Mouse (Mus musculus) hindlimb bud, embryonic 11.5 days (tissue): ENCODE results near the gene Radil.

Source experiments
- DNase-seq: peaks from one replicate; pipeline ENCODE4 v3.0.0-alpha.2; 2012; ENCODE audit warnings: low read depth, low spot score; ENCODE audit errors: extremely low spot score

Radil gene

DNA sequence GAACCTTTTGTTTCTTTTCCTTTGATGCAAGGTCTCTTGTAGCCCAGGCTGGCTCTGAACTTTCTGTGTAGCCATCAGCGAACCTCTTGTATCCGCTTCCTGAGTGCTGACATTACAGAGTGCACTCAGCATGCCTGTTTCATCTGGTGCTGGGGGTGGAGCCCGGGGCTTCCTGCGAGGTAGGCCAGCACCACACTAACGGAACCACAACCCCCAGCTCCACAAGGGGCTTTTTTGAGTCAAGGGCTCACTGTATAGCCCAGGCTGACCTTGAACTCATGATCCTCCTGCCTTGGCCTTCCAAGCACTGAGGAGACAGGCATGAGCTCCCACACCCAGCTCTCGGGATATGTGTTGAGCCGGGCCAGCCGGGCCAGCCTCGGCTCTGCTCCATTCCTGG lies 100.1 kb downstream of the Radil start:
- DNase-seq: no peak

DNA sequence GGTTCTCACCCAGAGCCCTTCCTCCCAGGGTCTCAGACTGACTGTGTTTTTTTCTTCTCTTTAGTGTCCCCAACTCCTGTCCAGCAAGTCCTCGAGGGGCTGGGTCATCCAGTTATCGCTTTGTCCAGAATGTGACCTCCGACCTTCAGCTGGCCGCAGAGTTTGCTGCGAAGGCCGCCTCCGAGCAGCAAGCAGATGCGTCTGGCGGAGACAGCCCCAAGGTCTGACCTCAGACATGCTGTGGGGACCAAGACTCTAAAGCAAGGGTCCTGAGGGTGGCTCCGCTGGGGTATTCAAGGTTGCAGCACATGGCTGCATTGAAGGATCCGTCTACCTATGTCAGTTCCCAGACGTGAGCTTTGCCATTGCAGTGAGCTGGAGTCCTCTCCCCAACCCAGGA lies 102.3 kb downstream of the Radil start:
- no peak for DNase-seq

DNA sequence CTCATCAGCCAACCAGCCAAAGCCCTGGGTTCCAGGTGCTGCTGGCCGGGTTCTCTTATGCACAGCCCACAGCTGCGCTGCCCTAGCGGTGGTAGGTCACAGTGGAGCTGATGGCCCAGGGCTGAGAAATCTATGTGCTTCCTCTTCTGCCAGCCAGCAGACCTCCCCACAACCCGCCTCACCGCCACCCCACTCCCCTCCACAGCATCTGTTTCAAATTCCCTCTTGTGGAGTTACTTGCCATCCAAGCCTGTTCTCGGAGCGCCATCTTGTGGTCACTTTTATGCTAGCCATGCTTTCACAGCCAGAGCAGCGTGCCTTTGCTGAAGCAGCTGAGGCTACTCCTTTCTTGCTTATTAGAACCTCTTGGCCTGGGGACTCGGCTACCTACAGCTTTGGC lies 102.8 kb downstream of the Radil start:
- peak; percentile 95 for DNase-seq

DNA sequence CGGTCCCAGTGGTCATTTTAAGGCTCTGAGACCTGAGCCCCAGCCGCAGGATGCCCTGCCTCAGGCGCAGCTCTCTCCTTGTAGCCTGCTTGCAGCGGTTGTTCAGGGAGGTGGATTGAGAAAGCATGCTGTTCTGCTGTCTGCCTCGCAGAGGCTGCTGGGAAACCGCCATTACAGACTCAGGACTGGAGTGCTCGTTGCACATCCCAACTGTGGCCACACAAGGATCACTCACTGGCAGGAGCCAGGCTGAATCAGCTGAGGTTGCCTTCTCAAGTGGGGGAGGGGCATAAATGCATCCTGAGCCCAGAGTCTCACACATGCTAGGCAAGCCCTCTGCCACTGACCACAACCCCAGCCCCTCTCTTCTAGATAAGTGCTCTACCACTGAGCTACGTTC lies 105.2 kb downstream of the Radil start:
- no peak for DNase-seq

DNA sequence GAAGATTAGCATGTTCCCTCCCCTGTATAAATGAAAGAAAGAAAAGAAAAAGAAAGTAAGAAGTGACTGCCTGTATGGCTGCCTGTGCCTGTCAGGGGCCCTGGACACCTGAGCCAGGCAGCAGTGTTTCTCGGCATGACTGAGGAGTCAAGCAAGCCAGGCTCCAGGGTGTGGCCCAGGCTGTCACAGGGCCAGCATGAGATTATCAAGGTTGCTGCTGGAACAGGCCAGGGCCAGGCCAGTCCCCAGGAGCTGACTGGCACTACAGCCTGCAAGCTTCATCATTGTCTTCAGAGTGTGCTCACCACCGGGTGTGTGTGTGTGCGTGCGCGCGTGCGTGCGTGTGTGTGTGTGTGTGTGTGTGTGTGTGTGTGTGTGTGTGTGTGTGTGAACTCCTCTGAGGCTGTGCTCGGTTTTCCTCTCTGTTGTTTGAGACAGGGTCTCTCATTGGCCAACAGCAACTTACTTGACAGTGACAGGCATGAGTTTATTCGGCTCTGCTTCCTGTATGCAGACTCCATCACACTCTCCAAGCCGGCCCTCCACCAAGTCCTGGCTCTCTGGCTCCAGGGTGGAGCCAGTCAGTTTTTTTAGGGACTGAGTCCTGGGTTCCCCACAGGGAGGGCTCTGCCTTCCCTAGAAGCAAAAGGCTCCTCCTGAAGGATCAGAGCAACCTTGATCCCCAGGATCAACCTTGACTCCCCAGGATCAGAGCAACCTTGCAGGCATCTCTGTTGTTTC lies 105.9 kb downstream of the Radil start:
- no peak for DNase-seq

DNA sequence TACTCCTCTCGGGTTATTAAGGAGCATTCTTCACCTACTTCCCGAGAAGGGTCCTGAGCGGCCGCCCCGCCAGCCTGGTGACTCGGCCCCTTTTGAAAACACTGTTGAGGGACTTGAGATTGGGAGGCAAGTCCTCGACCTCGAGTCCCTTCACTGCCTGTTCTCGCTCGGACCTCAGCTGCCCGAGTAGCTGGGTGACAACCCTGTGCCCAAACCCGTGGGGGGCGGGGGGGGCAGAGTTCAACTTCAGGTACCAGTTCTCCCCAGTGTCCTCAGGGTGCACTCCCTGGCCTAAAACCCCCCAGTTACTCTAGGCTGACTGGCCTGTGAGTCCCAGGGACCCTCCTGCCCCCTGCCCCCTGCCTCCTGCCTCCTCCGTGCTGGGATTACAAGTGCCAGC lies 106.9 kb downstream of the Radil start:
- no peak for DNase-seq

DNA sequence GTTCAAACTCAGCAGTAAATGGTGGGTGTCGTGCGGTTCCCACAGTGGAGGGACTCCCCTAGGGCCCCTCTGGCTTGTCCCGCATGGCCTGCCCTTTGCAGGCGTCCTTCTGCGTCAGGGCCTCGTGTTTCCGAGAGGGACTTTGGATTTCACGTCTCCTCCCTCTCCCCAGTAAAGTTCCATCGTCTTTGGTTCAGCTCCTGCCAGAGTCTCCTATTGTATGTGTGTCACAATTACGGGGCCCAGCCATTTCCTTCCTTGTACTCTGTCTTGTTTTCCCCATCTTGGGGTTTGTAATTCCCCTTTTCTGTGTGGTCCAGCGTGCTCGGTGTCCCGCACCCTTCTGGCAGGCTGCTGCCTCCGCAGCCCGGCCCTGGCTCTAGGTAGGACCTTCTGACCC lies 107.4 kb downstream of the Radil start:
- DNase-seq: no peak

DNA sequence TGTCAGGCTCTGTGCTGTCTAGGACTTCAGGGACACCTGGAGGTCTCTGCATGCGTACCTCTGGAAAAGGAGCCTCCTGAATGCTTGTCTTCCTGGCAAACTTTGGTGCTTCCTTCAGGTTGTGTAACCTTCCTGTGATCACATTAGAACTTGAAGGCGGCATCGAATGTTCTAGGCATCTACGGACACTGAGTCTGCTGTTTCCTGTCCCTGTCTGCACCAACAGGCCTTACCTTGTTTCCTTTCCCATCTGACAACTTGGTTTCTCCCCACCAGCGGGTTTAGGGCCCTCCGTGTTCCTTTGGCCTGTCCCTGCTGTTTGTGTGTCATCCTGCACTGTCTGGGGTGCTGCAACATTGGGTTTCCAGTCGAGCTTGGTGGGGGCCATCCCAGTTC lies 108.9 kb downstream of the Radil start:
- no peak for DNase-seq

DNA sequence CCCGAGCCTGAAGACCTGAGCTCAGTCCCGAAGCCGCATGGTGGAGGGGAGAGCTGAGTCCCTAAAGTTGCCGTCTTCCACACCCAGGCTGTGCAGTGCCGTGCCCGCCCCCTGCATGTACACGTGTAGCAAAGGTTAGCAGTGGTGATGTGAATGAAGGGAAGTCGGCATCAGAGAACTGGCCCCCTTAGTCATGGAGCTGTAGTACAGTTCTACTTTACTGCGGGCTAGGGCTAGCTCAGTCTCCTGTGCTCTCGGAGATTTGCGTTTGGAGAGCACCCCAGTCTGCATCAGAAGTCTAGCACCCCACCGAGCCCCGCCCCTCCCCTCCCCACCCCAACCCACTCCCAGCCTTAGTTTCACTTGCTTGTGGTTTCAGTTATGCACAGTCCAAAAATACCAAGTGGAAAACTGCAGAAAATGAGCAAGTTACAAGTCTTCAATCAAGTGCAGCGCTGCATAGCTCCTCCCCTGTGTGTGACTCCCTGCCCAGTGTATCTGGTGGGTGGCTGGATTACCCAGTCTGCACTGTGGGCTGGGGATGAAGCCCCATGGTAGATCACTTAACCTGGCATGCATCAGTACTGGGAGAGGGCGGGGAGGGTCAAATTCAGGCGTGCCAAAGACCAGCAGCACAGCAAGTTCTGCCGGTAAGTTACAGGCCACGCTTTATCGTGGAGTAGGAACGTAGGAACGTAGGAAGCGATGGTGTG lies 109.4 kb downstream of the Radil start:
- DNase-seq: no peak

DNA sequence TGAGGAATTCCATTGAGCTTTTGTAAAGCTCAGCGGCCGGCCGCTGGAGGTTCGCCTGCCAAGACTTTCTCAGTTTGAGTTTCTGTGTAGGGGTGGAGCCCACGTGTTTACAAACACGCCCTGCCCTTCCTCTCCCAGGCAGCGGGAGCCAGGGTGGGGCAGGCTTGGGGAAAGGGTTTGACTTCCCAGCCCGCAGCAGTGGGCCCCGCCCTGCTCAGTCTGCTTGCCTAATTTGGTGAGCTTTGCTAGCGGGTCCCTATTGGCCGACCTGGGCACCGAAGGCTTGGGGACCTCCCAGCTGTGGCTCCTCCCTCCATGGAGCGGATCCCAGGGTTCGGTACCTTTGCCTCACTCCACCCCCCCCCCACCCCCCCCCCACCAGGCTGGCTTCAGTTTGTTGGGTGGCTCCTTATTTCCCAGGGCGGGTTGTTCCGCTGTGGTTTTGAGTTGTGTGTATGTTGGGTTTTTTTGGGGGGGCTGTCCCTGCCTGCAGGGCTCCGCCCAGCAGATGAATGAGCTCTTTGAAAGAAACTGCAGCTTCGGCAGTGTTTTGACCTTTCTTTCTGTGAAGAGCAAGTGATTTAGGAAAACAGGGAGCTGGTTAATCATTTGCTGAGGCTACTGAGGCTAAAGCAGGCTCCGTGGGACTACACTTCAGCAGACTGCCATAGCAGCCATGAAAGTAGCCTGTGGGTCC lies 110.3 kb downstream of the Radil start:
- DNase-seq: no peak

DNA sequence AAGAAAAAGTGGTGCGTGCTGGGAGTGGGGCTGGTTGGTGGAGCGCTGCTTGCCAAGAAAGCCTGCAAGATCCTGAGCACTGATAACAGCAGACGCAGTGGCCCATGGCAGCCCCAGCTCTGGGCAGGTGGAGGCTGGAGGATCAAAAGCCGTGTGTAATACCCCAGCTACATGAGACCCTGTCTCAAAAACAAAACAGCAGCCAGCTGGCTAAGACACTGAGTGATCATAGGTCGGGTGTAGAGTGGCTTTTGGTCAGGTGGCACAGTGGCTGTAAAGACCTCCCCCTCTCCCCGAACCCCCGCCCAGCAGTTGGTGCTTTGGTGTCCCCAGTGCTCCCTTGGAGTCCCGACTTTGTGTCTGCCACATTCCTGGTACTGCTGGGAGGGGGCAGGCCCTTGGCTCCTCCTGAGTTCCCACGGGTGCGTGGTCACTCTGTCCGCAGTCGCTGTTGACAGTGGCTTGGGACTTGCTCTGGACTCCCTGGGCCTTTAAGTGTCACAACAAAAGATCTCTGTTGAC lies 110.9 kb downstream of the Radil start:
- DNase-seq: no peak

DNA sequence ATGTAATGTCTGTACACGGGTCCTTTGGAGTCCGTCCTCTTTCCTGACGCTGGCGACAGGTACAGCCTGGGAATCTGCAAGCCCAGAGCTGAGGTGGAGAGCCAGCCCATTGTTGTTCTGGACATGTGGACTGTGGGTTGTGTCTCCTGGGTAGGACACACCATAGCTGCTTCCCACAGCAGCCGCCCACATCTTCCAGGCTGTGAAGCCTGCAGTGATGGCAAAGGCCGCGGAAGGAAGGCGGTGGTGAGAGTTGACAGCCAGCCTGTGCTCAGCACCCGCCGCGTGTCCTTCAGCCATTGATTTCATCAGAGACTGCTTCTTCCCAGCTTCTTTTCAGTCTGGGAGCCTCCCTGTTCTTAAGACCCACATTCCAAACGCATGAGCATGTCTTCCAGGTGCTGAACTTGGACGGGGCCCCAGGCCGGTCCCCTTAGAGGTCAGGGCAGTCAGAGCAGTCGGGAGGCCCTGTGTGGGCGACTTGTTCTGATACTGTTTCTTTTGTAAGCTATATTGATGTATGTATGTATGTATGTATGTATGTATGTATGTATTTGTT lies 112.4 kb downstream of the Radil start:
- DNase-seq: no peak

DNA sequence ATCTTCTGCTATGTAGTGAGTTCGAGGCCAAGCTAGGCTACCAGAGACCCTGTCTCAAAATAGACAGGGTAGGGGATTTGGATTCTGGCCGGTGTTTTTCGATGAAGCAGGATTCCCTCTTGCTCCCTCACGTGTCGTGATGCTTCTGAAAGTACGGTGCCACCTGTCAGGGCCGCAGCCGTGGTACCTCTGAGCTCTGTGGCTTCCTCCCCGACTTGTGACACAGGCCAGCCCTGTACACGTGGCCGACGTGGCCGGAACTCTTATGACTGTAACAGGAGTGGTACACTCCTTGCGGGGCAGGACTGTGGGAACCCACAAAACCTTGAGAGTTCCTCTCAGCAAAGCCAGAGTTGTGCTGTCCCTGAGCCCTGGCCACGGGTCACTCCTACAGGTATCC lies 115.2 kb downstream of the Radil start:
- DNase-seq: no peak
